Mouse (Mus musculus) liver, embryonic 15.5 days (tissue): ENCODE results near the gene Frmd5. TPM values are rescaled to one million over a fixed set of nuclear protein-coding genes. Genes with fewer than 3 reads are reported as not detected.

Experiments used
- ATAC-seq: fragments of 200-750 bp; cut with Nextera tagmentation; 2 replicates; pipeline ENCODE4 v1.8.0; 2017; ENCODE audit warnings: moderate number of reproducible peaks, mild to moderate bottlenecking, moderate library complexity; ENCODE audit not compliant: insufficient read depth
- H3K27ac ChIP-seq: fragments of 300-500 bp; sonication (generic); replicated peaks from 2 replicates; pipeline ENCODE4 v1.5.1; 2015; ENCODE audit warnings: mild to moderate bottlenecking, inconsistent platforms
- H3K27me3 ChIP-seq: fragments of 300-500 bp; sonication (generic); 2 replicates; pipeline ENCODE4 v1.6.1; 2015; ENCODE audit warnings: mild to moderate bottlenecking, inconsistent platforms
- H3K36me3 ChIP-seq: fragments of 300-500 bp; sonication (generic); replicated peaks from 2 replicates; pipeline ENCODE4 v1.6.1; 2015; ENCODE audit warnings: moderate library complexity, mild to moderate bottlenecking, inconsistent platforms
- H3K4me1 ChIP-seq: fragments of 300-500 bp; sonication (generic); replicated peaks from 2 replicates; pipeline ENCODE4 v1.6.1; 2015; ENCODE audit warnings: inconsistent platforms
- H3K4me2 ChIP-seq: fragments of 300-500 bp; sonication (generic); 2 replicates; pipeline ENCODE4 v1.6.1; 2015; ENCODE audit warnings: moderate library complexity, mild to moderate bottlenecking, inconsistent platforms
- H3K4me3 ChIP-seq: fragments of 300-500 bp; sonication (generic); replicated peaks from 2 replicates; pipeline ENCODE4 v1.5.1; 2015; ENCODE audit warnings: mild to moderate bottlenecking, inconsistent platforms
- H3K9ac ChIP-seq: fragments of 300-500 bp; sonication (generic); 2 replicates; pipeline ENCODE4 v1.6.1; 2015; ENCODE audit warnings: moderate library complexity, mild to moderate bottlenecking, inconsistent platforms
- H3K9me3 ChIP-seq: fragments of 300-500 bp; sonication (generic); replicated peaks from 2 replicates; pipeline ENCODE4 v1.6.1; 2016; ENCODE audit warnings: inconsistent platforms
- WGBS: fragments of 180-500 bp; shearing (Covaris S2); methylation state at CpG from one replicate; pipeline ENCODE4 v1.1.7; 2015; ENCODE audit warnings: mixed read lengths; ENCODE audit not compliant: insufficient replicate concordance; 5-methylcytosine and 5-hydroxymethylcytosine counted together
- polyA plus RNA-seq: library from polyadenylated mRNA; unstranded; fragments of >200 nt; fragmentation: Nextera tagmentation; extraction: Ambion mirVana; gene quantifications from 2 replicates; pipeline ENCODE4 v1.2.1, GENCODE M21; 2015

The Frmd5 gene
- polyA plus RNA-seq, 1 experiment from 2014 or later: 0.13 TPM

- Histone ChIP-seq H3K4me2 (no peak overlapping the region), H3K36me3 (no peaks in the 10 kb centered on the region), H3K27ac (no peak overlapping the region), H3K9ac (no peak overlapping the region), H3K9me3 (no peaks in the 10 kb centered on the region), H3K4me1 (no peaks in the 10 kb centered on the region), H3K4me3 (no peak overlapping the region), H3K27me3 (no peaks in the 10 kb centered on the region)
- 60% methylated on average over 7 of the region's 7 CpGs for WGBS
- ATAC-seq: no peak
These were observed 191.7 kb downstream of the Frmd5 start for GRCm38 (mm10) chr2:121615199-121615559.

DNA sequence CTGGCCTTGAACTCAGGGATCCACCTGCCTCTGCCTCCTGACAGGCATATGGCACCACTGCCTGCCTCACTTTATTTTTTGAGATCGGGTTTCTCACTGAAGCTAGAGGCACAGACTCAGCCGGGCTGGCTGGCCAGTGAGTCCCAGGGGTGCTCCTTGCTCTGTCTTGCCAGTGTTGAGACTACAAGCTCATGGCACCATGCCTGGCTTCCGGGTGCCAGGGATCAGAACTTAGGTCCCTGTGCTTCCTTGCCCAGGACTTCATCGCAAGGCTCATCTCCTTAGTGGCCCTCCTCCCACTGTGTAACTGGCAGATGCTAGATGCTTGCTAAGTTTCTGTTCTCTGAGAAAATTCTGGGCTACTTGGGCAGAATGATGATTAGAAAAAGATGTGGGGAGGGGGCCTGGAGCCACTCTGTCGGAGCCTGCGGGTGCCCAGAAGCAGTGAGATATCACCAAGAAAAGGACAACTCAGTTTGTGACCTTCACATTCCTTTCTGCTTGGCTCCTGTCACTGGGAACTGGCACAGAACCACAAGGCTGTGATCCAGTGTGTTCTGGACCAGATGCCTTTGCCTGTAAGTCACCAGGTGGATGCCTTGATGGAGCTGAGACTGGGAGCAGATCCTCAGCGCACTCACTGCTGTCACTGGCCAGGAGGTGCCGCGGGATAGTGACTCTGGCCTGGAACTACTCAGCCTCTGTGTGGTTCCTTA is 192.2 kb downstream of the Frmd5 start:
- Histone ChIP-seq H3K4me3 (no peak overlapping the region), H3K4me1 (no peaks in the 10 kb centered on the region), H3K36me3 (no peaks in the 10 kb centered on the region), H3K9me3 (no peaks in the 10 kb centered on the region), H3K27me3 (no peaks in the 10 kb centered on the region), H3K27ac (no peak overlapping the region), H3K9ac (no peak overlapping the region), H3K4me2 (no peak overlapping the region)
- 80% methylated on average over 9 of the region's 9 CpGs for WGBS
- no peak for ATAC-seq

DNA sequence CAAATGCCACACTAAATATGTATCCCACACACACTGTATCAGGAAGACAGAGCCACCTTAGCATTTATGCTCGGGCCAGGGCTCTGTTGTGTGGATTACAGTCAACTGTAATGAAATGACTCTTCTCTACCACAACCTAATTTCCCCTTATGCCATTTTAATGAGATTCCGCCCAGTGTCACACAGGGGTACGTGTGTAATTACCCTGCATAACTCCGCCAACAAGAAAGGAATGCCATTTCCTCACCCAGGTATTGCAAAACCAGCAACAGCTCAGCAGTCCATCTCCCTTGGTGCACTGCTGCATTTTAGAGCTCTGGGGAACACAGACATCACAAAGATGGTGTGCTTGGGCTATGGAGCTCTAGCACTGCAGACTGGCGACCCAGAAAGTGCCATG is 194.8 kb downstream of the Frmd5 start:
- H3K27me3 ChIP-seq: no peaks in the 10 kb centered on the region
- no peak overlapping the region for H3K4me3 ChIP-seq
- no peaks in the 10 kb centered on the region for H3K4me1 ChIP-seq
- no peak overlapping the region for H3K4me2 ChIP-seq
- no peaks in the 10 kb centered on the region for H3K9me3 ChIP-seq
- WGBS: 48% methylated on average over 5 of the region's 5 CpGs
- H3K27ac ChIP-seq: no peak overlapping the region
- no peaks in the 10 kb centered on the region for H3K36me3 ChIP-seq
- H3K9ac ChIP-seq: no peak overlapping the region
- no peak for ATAC-seq

- ATAC-seq: no peak
- H3K27me3 ChIP-seq: no peaks in the 10 kb centered on the region
These were observed 196.6 kb downstream of the Frmd5 start for GRCm38 (mm10) chr2:121610008-121610884.

DNA sequence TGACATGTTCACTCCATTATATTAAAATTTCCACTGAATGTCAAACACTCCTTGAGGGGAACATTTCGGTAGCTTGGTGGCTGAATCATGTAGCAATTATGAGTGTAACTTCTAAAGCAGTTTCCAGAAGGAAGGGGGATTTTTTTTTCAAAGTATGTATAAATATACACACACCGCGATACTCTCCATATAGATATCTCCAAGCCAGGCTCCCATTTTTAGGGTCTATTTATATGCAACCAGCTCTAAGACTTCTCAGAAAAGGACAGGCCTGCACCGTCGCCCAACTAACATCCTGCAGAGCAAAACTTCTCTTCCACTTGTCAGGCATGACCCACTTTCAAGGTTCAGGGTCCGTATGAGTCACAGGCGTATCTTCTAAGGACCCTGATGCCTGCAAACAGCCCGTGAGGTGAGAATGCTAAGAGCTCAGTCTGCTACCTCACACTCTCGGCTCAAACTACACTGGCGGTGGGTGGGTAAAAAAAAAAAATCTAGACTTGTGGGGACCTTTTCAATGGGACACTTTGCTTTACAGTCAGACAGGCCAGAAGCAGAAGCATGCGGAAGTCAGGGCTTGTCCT is 197.7 kb downstream of the Frmd5 start:
- H3K9ac ChIP-seq: no peak overlapping the region
- no peak overlapping the region for H3K4me2 ChIP-seq
- 74% methylated on average over 11 of the region's 11 CpGs for WGBS
- no peaks in the 10 kb centered on the region for H3K4me1 ChIP-seq
- no peak overlapping the region for H3K27ac ChIP-seq
- no peaks in the 10 kb centered on the region for H3K36me3 ChIP-seq
- no peak overlapping the region for H3K4me3 ChIP-seq
- no peaks in the 10 kb centered on the region for H3K27me3 ChIP-seq
- H3K9me3 ChIP-seq: no peaks in the 10 kb centered on the region
- no peak for ATAC-seq

More at GRCm38 (mm10) chr2:121610008-121610884, 196.6 kb downstream of the Frmd5 start:
- Histone ChIP-seq H3K9me3 (no peaks in the 10 kb centered on the region), H3K4me1 (no peaks in the 10 kb centered on the region), H3K4me3 (no peak overlapping the region), H3K4me2 (no peak overlapping the region), H3K27ac (no peak overlapping the region), H3K9ac (no peak overlapping the region), H3K36me3 (no peaks in the 10 kb centered on the region)
- 56% methylated on average over 17 of the region's 17 CpGs for WGBS

DNA sequence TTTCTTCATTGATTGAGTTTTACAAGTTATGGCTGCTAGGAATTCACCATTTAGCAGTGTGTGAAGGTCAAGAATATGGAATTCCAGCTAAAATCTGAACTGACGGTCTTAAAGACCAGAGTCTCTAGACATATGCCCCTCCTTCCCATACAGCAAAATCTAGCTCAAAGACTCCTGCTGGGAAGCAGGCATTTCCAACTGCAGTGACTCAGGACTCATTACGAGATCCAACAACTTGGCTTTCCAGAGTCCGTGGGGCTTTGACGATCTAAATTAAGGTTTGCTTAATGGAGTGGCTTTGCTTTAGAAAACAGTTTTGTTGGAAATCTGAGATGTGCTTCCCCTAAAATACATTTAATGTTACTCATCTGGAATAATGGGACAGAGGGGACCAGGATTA is 204.5 kb downstream of the Frmd5 start:
- no peak for ATAC-seq

GRCm38 (mm10) chr2:121601543-121601942 is 205.3 kb downstream of the Frmd5 start:
- Histone ChIP-seq H3K4me1 (no peaks in the 10 kb centered on the region), H3K4me2 (no peak overlapping the region), H3K27me3 (0 out of 2 replicates have a peak, but pooled peaks cover 2% of the 10 kb centered on the region), H3K4me3 (no peak overlapping the region), H3K9ac (no peak overlapping the region), H3K36me3 (no peaks in the 10 kb centered on the region), H3K27ac (no peak overlapping the region), H3K9me3 (no peaks in the 10 kb centered on the region)
- ATAC-seq: no peak
- 49% methylated on average over 7 of the region's 7 CpGs for WGBS

More for the DNA sequence above, 204.5 kb downstream of the Frmd5 start:
- WGBS: 63% methylated on average over 4 of the region's 4 CpGs
- Histone ChIP-seq H3K9me3 (no peaks in the 10 kb centered on the region), H3K4me2 (no peak overlapping the region), H3K4me1 (no peaks in the 10 kb centered on the region), H3K27ac (no peak overlapping the region), H3K36me3 (no peaks in the 10 kb centered on the region), H3K4me3 (no peak overlapping the region), H3K9ac (no peak overlapping the region), H3K27me3 (no peaks in the 10 kb centered on the region)

DNA sequence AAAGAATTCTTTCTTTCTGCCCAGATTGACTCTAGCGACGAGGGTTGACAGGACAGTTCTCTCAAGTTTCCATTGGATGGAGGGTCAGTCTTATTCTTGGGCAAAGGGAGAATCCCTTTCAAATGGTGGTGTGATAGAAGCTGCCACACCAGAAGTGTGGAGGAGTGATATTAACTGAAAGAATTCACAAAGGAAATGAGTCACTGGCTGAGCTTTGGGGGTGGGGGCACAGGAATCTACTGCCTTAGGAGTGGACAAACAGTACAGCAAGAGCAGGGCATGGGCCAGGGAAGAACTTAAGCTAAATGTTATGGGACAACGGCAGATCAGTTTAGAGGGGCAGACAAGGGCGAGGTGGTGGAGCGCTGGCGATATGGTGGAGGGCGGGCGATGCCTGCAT is 206.2 kb downstream of the Frmd5 start:
- WGBS: 74% methylated on average over 8 of the region's 8 CpGs
- no peak overlapping the region for H3K4me3 ChIP-seq

GRCm38 (mm10) chr2:121598249-121598648 is 208.6 kb downstream of the Frmd5 start:
- Histone ChIP-seq H3K4me3 (no peak overlapping the region), H3K9me3 (no peaks in the 10 kb centered on the region), H3K9ac (no peak overlapping the region), H3K27me3 (0 out of 2 replicates have a peak, but pooled peaks cover 2% of the 10 kb centered on the region), H3K27ac (no peak overlapping the region), H3K4me2 (no peak overlapping the region), H3K36me3 (no peaks in the 10 kb centered on the region), H3K4me1 (peaks cover 18% of the 10 kb centered on the region)
- no peak for ATAC-seq
- WGBS: 45% methylated on average over 7 of the region's 7 CpGs

More for the DNA sequence above, 206.2 kb downstream of the Frmd5 start:
- H3K27ac ChIP-seq: no peak overlapping the region
- no peak overlapping the region for H3K9ac ChIP-seq
- ATAC-seq: no peak
- H3K9me3 ChIP-seq: no peaks in the 10 kb centered on the region
- no peaks in the 10 kb centered on the region for H3K4me1 ChIP-seq
- H3K36me3 ChIP-seq: no peaks in the 10 kb centered on the region
- H3K4me2 ChIP-seq: no peak overlapping the region
- 0 out of 2 replicates have a peak, but pooled peaks cover 2% of the 10 kb centered on the region for H3K27me3 ChIP-seq

DNA sequence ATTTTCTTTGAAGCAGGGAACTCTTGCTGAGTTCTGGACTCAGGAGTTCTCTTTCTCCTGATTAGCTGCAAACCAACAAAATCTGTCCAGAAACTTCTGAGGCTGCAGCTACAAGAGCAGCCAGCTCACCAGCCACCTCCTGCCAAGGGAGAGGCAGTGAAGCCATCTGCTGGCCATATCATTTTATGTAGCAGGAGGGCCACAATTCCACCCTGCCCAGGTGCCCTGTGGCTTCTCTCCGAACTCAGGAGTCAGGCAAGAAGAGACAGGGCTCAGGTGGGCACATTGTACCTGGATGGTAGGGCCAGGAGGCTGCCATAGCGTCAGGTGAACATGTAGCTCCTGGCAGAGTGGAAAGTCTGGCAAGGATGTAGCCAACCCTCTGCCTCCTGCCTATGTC is 210.3 kb downstream of the Frmd5 start:
- WGBS: 63% methylated on average over 2 of the region's 2 CpGs
- ATAC-seq: no peak
- Histone ChIP-seq H3K36me3 (no peaks in the 10 kb centered on the region), H3K9ac (no peak overlapping the region), H3K27ac (no peak overlapping the region), H3K9me3 (no peaks in the 10 kb centered on the region), H3K27me3 (0 out of 2 replicates have a peak, but pooled peaks cover 2% of the 10 kb centered on the region), H3K4me2 (no peak overlapping the region), H3K4me1 (peaks cover 18% of the 10 kb centered on the region), H3K4me3 (no peak overlapping the region)
